Mouse (Mus musculus) midbrain, embryonic 11.5 days (tissue): ENCODE measurements at regions not wholly inside any gene's neighbourhood (a gene's known extent, or its start where the extent isn't known, plus 50 kb on each side); places are given as distances from the start of the nearest gene placed in this dataset.

Experiments
- ATAC-seq: fragments of 200-750 bp; cut with Nextera tagmentation; 2 replicates; pipeline ENCODE4 v1.8.0; 2017; ENCODE audit warnings: moderate TSS enrichment, moderate library complexity; ENCODE audit not compliant: low FRiP score
- DNase-seq: peaks from one replicate; pipeline ENCODE4 v3.0.0; 2015; ENCODE audit warnings: low spot score; ENCODE audit errors: missing footprints
- H3K27ac ChIP-seq: fragments of 300-500 bp; sonication (generic); 2 replicates; pipeline ENCODE4 v1.5.1; 2014; ENCODE audit warnings: low read depth, low read length
- H3K27me3 ChIP-seq: fragments of 300-500 bp; sonication (generic); 2 replicates; pipeline ENCODE4 v1.6.1; 2014; ENCODE audit warnings: mild to moderate bottlenecking, low read length, moderate library complexity, mixed read lengths; ENCODE audit not compliant: control insufficient read depth, insufficient read depth
- H3K36me3 ChIP-seq: fragments of 300-500 bp; sonication (generic); 2 replicates; pipeline ENCODE4 v1.6.1; 2014; ENCODE audit warnings: mild to moderate bottlenecking, low read length, moderate library complexity, mixed read lengths; ENCODE audit not compliant: control insufficient read depth, insufficient read depth
- H3K4me1 ChIP-seq: fragments of 300-500 bp; sonication (generic); 2 replicates; pipeline ENCODE4 v1.6.1; 2014; ENCODE audit warnings: low read length; ENCODE audit not compliant: control insufficient read depth, insufficient read depth
- H3K4me2 ChIP-seq: fragments of 300-500 bp; sonication (generic); 2 replicates; pipeline ENCODE4 v1.6.1; 2014; ENCODE audit warnings: mild to moderate bottlenecking, moderate library complexity
- H3K4me3 ChIP-seq: fragments of 300-500 bp; sonication (generic); 2 replicates; pipeline ENCODE4 v1.5.1; 2014; ENCODE audit warnings: low read depth, low read length
- H3K9ac ChIP-seq: fragments of 300-500 bp; sonication (generic); 2 replicates; pipeline ENCODE4 v1.6.1; 2014; ENCODE audit warnings: low read length
- H3K9me3 ChIP-seq: fragments of 300-500 bp; sonication (generic); 2 replicates; pipeline ENCODE4 v1.6.1; 2016; ENCODE audit warnings: low read length; ENCODE audit not compliant: control insufficient read depth
- WGBS: fragments of 180-500 bp; shearing (Covaris S2); extraction: QIAGEN DNeasy Blood & Tissue Kit; methylation state at CpG from one replicate; pipeline ENCODE4 v1.1.7; 2014; 5-methylcytosine and 5-hydroxymethylcytosine counted together

DNA sequence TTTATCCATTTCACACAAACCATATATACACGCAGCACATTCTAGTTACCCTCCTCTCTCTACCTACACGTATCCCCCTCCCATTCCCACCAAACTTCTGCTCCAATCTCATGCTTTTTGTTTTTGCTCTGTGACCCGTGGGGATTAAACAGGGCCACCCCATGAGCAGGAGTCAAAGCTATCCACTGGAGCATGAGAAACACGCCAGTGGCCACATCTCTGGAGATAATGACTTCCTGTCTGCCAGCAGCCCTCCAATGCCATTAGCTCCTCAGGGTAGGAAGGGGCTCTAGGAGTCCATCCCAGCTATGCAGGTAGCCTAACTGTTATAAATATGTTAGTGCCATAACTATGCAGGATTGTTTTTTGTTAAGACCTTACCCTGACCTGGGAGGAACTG is 141.9 kb upstream of the Grb10 start:
- 22% methylated on average over 4 of the region's 4 CpGs for WGBS
- H3K9ac ChIP-seq: no peak overlapping the region
- peak; percentile 56 for DNase-seq

DNA sequence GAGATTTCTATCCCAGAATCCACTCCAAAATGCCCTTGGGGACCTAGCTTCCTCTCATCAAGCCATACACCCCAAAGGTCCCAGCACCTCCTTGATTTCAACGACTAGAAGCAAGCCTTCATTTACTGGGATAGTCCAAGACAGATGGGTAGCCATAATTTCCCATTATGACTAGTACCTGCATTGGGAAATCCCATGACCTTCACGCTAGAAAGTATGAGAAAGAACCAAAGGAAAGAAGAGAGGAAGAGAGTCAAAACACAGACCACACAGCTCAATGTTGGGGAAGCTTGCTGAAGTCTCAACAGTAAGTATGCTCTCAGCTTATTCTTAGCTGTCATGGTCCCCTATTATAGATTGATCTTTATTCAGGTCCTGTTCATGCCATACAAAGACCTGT is 133.9 kb upstream of the Grb10 start:
- Histone ChIP-seq H3K4me2 (no peak overlapping the region), H3K27ac (no peak overlapping the region), H3K4me1 (no peaks in the 10 kb centered on the region), H3K9me3 (no peaks in the 10 kb centered on the region), H3K36me3 (no peaks in the 10 kb centered on the region), H3K27me3 (no peaks in the 10 kb centered on the region), H3K4me3 (no peak overlapping the region), H3K9ac (no peak overlapping the region)
- DNase-seq: no peak
- 84% methylated on average over 2 of the region's 2 CpGs for whole genome bisulfite sequencing
- no peak for ATAC-seq

More for the DNA sequence above, 141.9 kb upstream of the Grb10 start:
- Histone ChIP-seq H3K27me3 (no peaks in the 10 kb centered on the region), H3K4me1 (no peaks in the 10 kb centered on the region; the same call in 1 of the 2 replicates), H3K9me3 (no peaks in the 10 kb centered on the region), H3K4me2 (no peak overlapping the region), H3K4me3 (no peak overlapping the region), H3K27ac (no peak overlapping the region), H3K36me3 (no peaks in the 10 kb centered on the region)
- peak; percentile 79 for ATAC-seq

DNA sequence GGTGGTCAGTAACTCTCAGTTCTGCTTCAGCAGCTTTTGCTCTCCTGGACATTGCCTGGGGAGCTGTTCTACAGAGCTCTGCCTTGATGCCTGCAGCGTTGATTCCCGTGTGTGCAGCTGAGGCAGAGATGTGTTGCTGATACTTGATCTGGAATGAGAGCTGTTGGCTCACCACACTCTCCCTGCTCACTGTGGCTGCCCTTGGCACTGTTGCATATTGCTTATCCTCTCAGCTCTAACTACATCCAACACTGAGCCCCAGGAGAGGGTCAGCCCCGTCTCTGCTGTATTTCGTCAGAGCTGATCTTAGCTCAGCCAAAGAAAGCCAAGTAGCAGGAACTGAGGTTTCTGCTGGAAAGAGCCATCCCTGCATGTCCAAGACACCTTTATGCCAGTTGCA is 132.8 kb upstream of the Grb10 start:
- WGBS: 75% methylated on average over 4 of the region's 4 CpGs
- H3K9me3 ChIP-seq: no peaks in the 10 kb centered on the region
- ATAC-seq: no peak
- no peaks in the 10 kb centered on the region for H3K27me3 ChIP-seq
- no peak overlapping the region for H3K4me3 ChIP-seq
- no peaks in the 10 kb centered on the region for H3K36me3 ChIP-seq
- no peak overlapping the region for H3K27ac ChIP-seq
- no peak for DNase-seq
- H3K9ac ChIP-seq: no peak overlapping the region
- H3K4me2 ChIP-seq: no peak overlapping the region
- no peaks in the 10 kb centered on the region for H3K4me1 ChIP-seq

DNA sequence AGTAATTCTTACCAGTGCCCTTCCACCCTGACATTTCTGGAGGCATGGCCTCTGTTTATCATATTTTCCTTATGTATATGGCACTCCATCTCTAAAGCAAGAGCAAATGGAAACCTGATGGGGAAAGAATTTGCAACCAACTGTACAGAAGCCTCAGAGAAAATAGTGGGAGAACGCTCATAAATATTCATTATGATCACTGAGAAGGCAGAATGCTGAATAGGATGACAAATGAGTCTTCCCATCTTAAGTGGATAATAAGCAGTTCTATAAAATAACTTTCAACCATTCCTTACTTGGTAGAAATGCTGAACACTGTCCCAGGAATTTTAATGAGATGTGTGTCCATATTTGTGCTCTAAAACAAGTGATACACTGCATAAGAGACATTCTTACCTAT is 129.9 kb upstream of the Grb10 start:
- Histone ChIP-seq H3K4me2 (no peak overlapping the region), H3K4me3 (no peak overlapping the region), H3K36me3 (no peaks in the 10 kb centered on the region), H3K27ac (no peak overlapping the region), H3K9ac (no peak overlapping the region), H3K9me3 (no peaks in the 10 kb centered on the region), H3K27me3 (no peaks in the 10 kb centered on the region), H3K4me1 (no peaks in the 10 kb centered on the region)
- 89% methylated on average over 1 of the region's 1 CpGs for WGBS
- ATAC-seq (no peak), DNase-seq (no peak)
